Mouse (Mus musculus) G1E (cell line): Measurements from ENCODE around the gene Ddx31. TPM values are rescaled to one million over a fixed set of nuclear protein-coding genes. Genes with fewer than 3 reads are reported as not detected.
A peak's percentile ranks its signal among the peaks of the same experiment; 100 is the strongest.

ENCODE experiments used
- ATAC-seq: 2 replicates; pipeline ENCODE4 v1.8.0; 2016; ENCODE audit warnings: mild to moderate bottlenecking; ENCODE audit not compliant: insufficient number of reproducible peaks, poor library complexity, low FRiP score, severe bottlenecking; ENCODE audit errors: extremely low read depth
- DNase-seq: peaks from one replicate; pipeline ENCODE4 v3.0.0; 2012; ENCODE audit warnings: low spot score
- H3K27me3 ChIP-seq: 2 replicates; pipeline ENCODE4 v1.6.1; 2012; ENCODE audit warnings: mild to moderate bottlenecking, low read length, inconsistent platforms; ENCODE audit not compliant: insufficient read depth
- H3K36me3 ChIP-seq: replicated peaks from 2 replicates; pipeline ENCODE3; 2012; ENCODE audit warnings: mild to moderate bottlenecking, inconsistent platforms
- H3K4me1 ChIP-seq: 2 replicates; pipeline ENCODE4 v1.6.1; 2012; ENCODE audit warnings: low read depth, low read length, inconsistent platforms, mixed read lengths; ENCODE audit not compliant: insufficient read depth
- H3K4me3 ChIP-seq: 2 replicates; pipeline ENCODE4 v1.5.1; 2012; ENCODE audit warnings: low read depth, mild to moderate bottlenecking, inconsistent platforms, low read length, moderate library complexity, mixed read lengths
- H3K9me3 ChIP-seq: replicated peaks from 2 replicates; pipeline ENCODE4 v1.6.1; 2012; ENCODE audit warnings: inconsistent platforms
- CTCF ChIP-seq: IDR thresholded peaks from 2 replicates; pipeline ENCODE4 v1.5.1; 2012; ENCODE audit warnings: low read depth, low read length, inconsistent platforms, mixed read lengths
- GATA1 ChIP-seq: IDR thresholded peaks from 2 replicates; pipeline ENCODE4 v1.6.1; 2012; ENCODE audit warnings: borderline replicate concordance, low read length, inconsistent platforms, mixed read lengths
- GATA2 ChIP-seq: IDR thresholded peaks from 2 replicates; pipeline ENCODE4 v1.6.1; 2012; ENCODE audit warnings: low read depth, low read length, inconsistent platforms, borderline replicate concordance
- POLR2AphosphoS5 ChIP-seq: IDR thresholded peaks from 2 replicates; pipeline ENCODE4 v1.6.1; 2012; ENCODE audit warnings: low read depth, low read length, inconsistent platforms; ENCODE audit not compliant: insufficient replicate concordance
- TAL1 ChIP-seq: conservative IDR thresholded peaks from 2 replicates; pipeline ENCODE4 v1.6.1; 2012; ENCODE audit warnings: low read depth, low read length, inconsistent platforms, mixed read lengths
- polyA plus RNA-seq: library from polyadenylated mRNA; stranded (reverse); fragments of >175 nt; gene quantifications from 2 replicates; pipeline ENCODE4 v1.2.3, GENCODE M21; 2012
- total RNA-seq, 2 experiments: library from RNA; stranded (forward) in 1 of 2; stranded (reverse) in 1 of 2; fragments of 200-1000 nt in 1 of 2; fragments of >200 nt in 1 of 2; fragmentation: Nextera tagmentation in 1 of 2; gene quantifications; 2 replicates each; pipeline ENCODE4 v1.2.3; 2014 to 2017

Ddx31 gene
- total and polyA plus RNA-seq, 3 experiments, result 5.2 to 13.0 (median 8.4) TPM

- ATAC-seq, result no peak
- Histone ChIP-seq H3K4me1 (no peaks in the 10 kb centered on the region), H3K9me3 (peaks cover 14% of the 10 kb centered on the region), H3K27me3 (peaks cover 2% of the 10 kb centered on the region; the same call in 1 of the 2 replicates), H3K4me3 (no peak overlapping the region), H3K36me3 (peaks cover 43% of the 10 kb centered on the region)
- no peak for DNase-seq
- TF ChIP-seq TAL1 (no peak), POLR2AphosphoS5 (no peak), GATA2 (no peak)
These were observed 72.0 kb downstream of the Ddx31 start for GRCm38 (mm10) chr2:28912039-28912700.

- TF ChIP-seq CTCF (no peak), GATA2 (no peak), GATA1 (no peak), TAL1 (no peak), POLR2AphosphoS5 (no peak)
- Histone ChIP-seq H3K4me3 (no peak overlapping the region), H3K36me3 (peaks cover 36% of the 10 kb centered on the region), H3K9me3 (peaks cover 22% of the 10 kb centered on the region), H3K27me3 (peaks cover 3% of the 10 kb centered on the region; the same call in 1 of the 2 replicates), H3K4me1 (no peaks in the 10 kb centered on the region)
- DNase-seq (no peak), ATAC-seq (no peak)
These were observed 72.8 kb downstream of the Ddx31 start for GRCm38 (mm10) chr2:28912961-28913360.

- ATAC-seq (no peak), DNase-seq (no peak)
- Histone ChIP-seq H3K27me3 (peaks cover 5% of the 10 kb centered on the region; the same call in 1 of the 2 replicates), H3K9me3 (peaks cover 22% of the 10 kb centered on the region), H3K4me3 (no peak overlapping the region), H3K4me1 (no peaks in the 10 kb centered on the region), H3K36me3 (peaks cover 24% of the 10 kb centered on the region)
- TF ChIP-seq CTCF (no peak), POLR2AphosphoS5 (no peak), GATA1 (no peak), GATA2 (no peak), TAL1 (no peak)
These were observed 73.9 kb downstream of the Ddx31 start for GRCm38 (mm10) chr2:28914121-28914520.

GRCm38 (mm10) chr2:28915104-28915738, 75.0 kb downstream of the Ddx31 start:
- peaks cover 22% of the 10 kb centered on the region for H3K9me3 ChIP-seq
- H3K36me3 ChIP-seq, result peaks cover 15% of the 10 kb centered on the region
- H3K4me3 ChIP-seq, result no peak overlapping the region
- no peak for DNase-seq
- H3K27me3 ChIP-seq, result peaks cover 5% of the 10 kb centered on the region; the same call in 1 of the 2 replicates
- TF ChIP-seq GATA2 (no peak), GATA1 (no peak), POLR2AphosphoS5 (no peak), TAL1 (no peak), CTCF (no peak)
- H3K4me1 ChIP-seq, result no peaks in the 10 kb centered on the region
- ATAC-seq, result no peak

- H3K36me3 ChIP-seq, result peaks cover 11% of the 10 kb centered on the region
- TF ChIP-seq TAL1, result no peak
- TF ChIP-seq GATA2, result no peak
- TF ChIP-seq GATA1, result no peak
- TF ChIP-seq POLR2AphosphoS5, result no peak
- TF ChIP-seq CTCF, result no peak
- ATAC-seq (no peak), DNase-seq (peak; percentile 15)
- H3K4me3 ChIP-seq, result no peak overlapping the region
- peaks cover 22% of the 10 kb centered on the region for H3K9me3 ChIP-seq
- H3K27me3 ChIP-seq, result peaks cover 5% of the 10 kb centered on the region; the same call in 1 of the 2 replicates
- no peaks in the 10 kb centered on the region for H3K4me1 ChIP-seq
These were observed 75.7 kb downstream of the Ddx31 start for GRCm38 (mm10) chr2:28915768-28916512.

- peaks cover 6% of the 10 kb centered on the region for H3K36me3 ChIP-seq
- no peaks in the 10 kb centered on the region for H3K4me1 ChIP-seq
- H3K9me3 ChIP-seq, result peaks cover 20% of the 10 kb centered on the region
- ATAC-seq (no peak), DNase-seq (no peak)
- no peak within 1 kb of the TSS for H3K4me3 ChIP-seq
- H3K27me3 ChIP-seq, result peaks cover 5% of the 10 kb centered on the region; the same call in 1 of the 2 replicates
- TF ChIP-seq POLR2AphosphoS5 (no peak), TAL1 (no peak), CTCF (no peak), GATA1 (no peak), GATA2 (no peak)
These were observed 76.3 kb downstream of the Ddx31 start, which contains the start of gene Barhl1 for GRCm38 (mm10) chr2:28916513-28916865. Gene Barhl1, minus strand, starts transcription at chr2:28916668.
